Mouse (Mus musculus): Measurements from ENCODE around the gene Herc3.

DNA sequence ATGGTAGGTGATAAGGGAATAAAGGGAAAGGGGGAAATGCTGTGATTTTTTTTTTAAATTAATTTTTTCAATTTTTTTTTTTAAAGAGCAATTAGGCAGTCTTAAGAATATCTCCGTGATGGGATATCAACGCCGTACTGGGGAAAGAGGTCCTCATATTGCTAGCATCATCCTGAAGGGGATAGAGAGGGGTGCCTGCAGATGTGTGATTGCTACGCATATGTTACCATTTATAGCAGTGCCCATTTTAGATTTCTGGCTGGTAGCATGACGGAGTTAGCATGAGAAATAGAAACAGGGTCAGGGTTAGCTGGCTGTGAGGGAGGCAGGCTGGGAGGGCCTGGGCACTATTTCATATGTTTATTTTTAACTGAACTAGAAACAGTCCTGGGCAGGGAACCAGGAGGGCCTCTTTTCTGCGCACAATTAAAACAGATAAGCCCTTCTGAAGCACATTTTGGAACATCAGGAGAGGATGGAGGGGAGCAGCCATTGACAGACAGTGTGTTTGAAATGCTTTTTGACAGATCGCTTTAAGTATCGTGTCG is 31.3 kb downstream of the Herc3 start:
- TF ChIP-seq CTCF (IDR thresholded peaks at IDR 0.05; ENCODE audit: borderline replicate concordance, control insufficient read depth, extremely low read depth, insufficient read depth, low read length, poor library complexity) = no peak
- no peak for TF ChIP-seq POLR2A (IDR thresholded peaks at IDR 0.05; ENCODE audit: control insufficient read depth, extremely low read depth, insufficient read depth, low read length, poor library complexity)

Data from thymus, adult 2 months (tissue).